Mouse (Mus musculus) thymus, postnatal 25 days (tissue): ENCODE results near the gene Pilrb1.

Experiments
- DNase-seq: peaks from one replicate; pipeline ENCODE4 v3.0.0; 2022

The Pilrb1 gene

DNA sequence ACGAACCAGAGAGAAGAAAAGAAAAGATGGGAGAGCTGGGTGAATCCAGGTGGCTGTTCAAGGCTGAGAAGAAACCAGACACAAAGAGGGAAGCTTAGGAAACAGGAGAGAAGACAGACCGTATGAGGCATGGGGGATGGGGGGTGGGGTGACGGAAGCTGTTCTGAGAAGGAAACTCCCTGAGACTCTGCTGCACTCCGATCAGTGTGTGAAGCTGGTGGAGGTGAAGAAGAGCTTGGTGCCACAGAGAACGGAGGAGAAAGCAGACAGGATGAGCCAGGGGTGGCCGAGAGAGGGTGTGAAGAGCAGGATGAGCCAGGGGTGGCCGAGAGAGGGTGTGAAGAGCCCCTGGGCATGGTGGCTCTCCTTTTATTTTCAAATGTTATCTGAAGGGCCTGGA, 31.5 kb downstream of the Pilrb1 start:
- no peak for DNase-seq

GRCm38 (mm10) chr5:137825971-137826370, 31.9 kb downstream of the Pilrb1 start:
- no peak for DNase-seq

- DNase-seq = no peak
Observed at GRCm38 (mm10) chr5:137825030-137825429, 32.9 kb downstream of the Pilrb1 start.

DNA sequence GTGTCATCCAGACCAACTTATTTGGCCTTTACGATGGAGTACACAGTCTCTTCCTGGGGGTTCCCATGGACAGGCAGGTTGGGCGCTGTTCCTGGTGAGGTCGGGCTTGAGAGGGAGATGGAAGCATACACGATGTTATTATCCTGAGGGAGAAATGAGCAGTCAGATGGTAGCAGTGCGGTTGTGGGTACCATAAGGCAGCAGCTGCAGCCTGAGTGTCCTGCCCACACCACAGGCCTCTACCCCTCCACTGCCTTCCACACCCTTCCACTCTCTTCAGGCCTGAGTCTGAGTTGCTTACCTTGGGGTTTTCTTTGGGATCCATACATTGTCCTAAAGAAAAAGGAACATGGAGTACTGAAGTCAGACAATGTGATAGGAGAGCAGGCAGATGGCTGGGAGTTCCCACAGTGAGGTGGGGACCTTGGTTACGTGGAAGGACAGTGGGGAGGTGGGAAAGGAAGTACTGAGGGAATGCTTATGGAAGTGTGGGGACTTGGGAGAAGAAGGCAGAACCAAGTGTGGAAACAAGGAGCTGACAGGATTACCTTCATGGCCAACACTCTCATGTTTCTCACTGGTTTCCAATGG, 34.4 kb downstream of the Pilrb1 start:
- no peak for DNase-seq

- DNase-seq = no peak
Observed at GRCm38 (mm10) chr5:137822602-137823001, 35.3 kb downstream of the Pilrb1 start.

DNA sequence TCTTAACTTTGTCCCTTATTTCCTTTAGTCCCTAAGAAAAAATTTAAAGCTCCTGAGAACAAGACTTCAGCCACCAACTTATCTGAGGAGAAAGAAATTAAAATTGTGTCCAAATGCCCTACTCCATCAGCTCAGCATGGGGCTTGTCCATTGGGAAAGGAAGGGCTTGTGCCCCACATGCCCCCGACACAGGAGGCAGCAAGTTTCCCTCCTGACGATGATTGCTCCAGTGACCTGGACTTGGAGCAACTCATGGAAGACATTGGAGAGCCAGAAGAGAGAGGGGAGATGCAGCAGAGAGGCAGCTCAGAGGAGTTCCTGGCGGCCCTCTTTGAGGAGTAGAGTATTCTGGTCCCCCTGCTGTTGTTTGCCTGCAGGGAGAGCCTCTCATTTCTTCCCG, 35.8 kb downstream of the Pilrb1 start:
- no peak for DNase-seq

GRCm38 (mm10) chr5:137817466-137818222, 40.3 kb downstream of the Pilrb1 start:
- DNase-seq = no peak

- no peak for DNase-seq
Observed at GRCm38 (mm10) chr5:137808316-137808715, 49.6 kb downstream of the Pilrb1 start.

DNA sequence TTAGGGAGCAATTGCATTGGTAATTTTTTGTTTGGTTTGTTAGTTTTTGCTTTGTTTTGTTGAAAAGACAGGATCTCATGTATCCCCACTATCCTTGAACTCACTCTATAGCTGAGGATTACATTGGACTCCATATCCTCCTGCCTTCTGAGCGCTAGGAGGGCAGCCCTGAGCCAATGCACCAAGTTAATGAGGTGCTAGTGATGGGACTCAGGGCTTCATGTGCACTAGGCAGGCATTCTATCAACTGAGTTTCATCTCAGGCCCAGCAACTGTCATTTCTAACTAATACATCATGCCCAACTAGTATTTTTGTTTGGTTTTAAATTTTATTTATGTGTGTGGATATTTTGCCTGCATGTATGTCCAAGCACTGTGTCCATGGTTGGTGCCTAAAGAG, 51.7 kb downstream of the Pilrb1 start:
- no peak for DNase-seq
